Mouse (Mus musculus): Measurements from ENCODE around the gene Chka.

The Chka gene

GRCm38 (mm10) chr19:3889096-3889495 is 37.5 kb downstream of the Chka start:
- no peak for DNase-seq (ENCODE audit: low spot score in 2 of 2)

DNA sequence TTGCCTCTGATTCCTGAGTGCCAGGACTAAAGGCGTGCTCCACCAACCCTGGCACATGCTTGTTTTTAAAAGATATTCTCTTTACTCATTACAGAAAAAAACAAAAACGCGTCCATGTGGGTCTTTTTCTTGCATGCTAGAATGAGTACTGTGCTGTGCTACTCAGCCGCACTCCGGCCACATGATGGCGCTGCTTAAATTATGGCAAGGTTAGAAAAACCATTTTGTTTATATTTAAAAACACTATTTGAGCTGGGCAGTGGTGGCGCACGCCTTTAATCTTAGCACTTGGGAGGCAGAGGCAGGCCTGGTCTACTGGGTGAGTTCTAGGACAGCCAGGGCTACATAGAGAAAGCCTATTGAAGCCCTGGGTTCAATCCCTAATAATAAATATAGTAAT is 38.6 kb downstream of the Chka start:
- DNase-seq (ENCODE audit: low spot score in 2 of 2): no peak

- DNase-seq (ENCODE audit: low spot score in 2 of 2): no peak
These were observed 42.1 kb downstream of the Chka start for GRCm38 (mm10) chr19:3893545-3894116.

- DNase-seq (ENCODE audit: low spot score in 2 of 2): no peak
These were observed 42.7 kb downstream of the Chka start for GRCm38 (mm10) chr19:3894294-3894693.

DNA sequence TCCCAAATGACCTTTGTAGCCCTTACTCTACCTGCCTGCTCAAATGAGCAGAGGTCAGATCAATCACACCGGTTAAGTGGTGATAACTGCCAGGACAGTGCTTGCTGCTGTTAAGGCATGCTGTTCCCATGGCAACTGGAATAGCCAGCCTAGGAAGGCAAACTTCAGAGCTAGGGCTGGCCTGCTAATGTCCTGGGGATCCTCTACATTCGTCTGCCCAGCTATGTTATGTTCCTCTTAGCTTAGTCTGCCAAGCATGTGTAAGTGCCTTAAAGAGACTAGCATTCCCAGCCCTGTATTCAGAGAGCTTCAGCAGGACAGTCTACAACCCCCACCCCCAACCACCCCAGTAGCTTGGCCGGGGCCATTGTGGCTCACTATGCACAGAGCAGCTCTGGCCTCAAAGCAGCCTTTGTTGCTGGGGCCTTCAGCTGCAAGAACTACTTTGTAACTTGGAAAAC is 43.6 kb downstream of the Chka start:
- peak in 1 of 2 experiments; percentile 24 for DNase-seq (ENCODE audit: low spot score in 2 of 2)

DNA sequence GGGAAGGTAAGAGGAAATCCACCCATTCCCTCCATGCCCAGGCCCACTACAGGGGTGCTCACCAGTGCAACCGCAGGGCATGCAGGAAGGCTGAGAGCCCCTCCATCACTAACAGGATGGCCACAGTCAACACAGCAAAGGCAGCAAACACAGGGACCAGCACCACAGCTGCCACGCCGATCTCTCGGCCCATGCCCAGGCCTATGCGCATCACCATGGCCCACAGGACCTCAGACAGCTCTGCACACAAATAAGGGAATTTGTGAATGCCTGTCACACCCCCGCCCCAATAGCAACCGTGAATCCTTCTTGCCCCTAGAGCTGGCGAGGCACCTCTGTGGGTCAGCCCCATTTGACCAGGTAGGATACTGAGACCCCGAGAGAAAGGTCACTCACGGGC is 44.6 kb downstream of the Chka start:
- DNase-seq (ENCODE audit: low spot score in 2 of 2): peak in 1 of 2 experiments; percentile 10

GRCm38 (mm10) chr19:3897557-3897956 is 46.0 kb downstream of the Chka start:
- no peak for DNase-seq (ENCODE audit: low spot score in 2 of 2)

DNA sequence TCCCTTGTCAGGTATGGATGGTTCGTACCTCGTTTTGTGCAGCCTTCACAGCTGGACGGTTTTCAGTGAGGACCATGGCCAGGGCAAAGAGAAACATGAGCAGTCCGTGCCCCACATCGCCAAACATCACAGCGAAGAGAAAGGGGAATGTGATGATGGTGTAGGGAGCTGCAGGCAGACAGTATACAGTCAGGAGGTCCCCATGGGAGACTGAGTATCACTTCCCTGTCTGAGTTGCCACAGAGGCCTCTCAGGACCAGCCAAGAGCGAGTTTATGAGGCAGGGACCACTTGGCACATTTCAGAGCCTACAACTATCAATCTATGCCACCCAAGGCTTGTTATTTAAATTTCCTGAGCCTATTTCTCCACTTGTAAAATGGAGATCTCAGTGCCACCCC is 47.4 kb downstream of the Chka start:
- DNase-seq (ENCODE audit: low spot score in 2 of 2): no peak

GRCm38 (mm10) chr19:3899618-3900017 is 48.0 kb downstream of the Chka start:
- no peak for DNase-seq (ENCODE audit: low spot score in 2 of 2)

DNA sequence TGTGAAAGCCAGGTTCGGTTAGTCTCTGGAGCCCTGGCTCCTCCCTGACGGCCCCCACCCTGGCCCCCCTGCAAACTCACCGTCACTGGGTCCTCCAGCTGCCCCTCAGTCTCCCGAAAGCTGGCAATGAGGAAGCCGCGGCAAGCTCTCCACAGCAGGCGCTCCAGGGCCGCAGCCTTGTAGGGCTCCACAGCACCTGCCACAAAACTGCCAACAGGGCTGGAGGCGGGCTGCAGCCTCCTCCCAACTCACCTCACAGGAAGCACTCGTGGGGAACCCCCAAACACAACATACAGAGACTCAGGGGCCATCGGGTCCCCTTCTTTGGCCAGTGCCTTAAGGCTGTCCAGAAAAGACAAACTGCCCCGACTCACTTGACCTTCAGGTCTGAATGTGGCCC is 51.4 kb downstream of the Chka start:
- DNase-seq (ENCODE audit: low spot score in 2 of 2): no peak

- no peak for DNase-seq (ENCODE audit: low spot score in 2 of 2)
These were observed 52.2 kb downstream of the Chka start for GRCm38 (mm10) chr19:3903648-3904362.

- no peak for DNase-seq (ENCODE audit: low spot score in 2 of 2)
These were observed 52.7 kb downstream of the Chka start for GRCm38 (mm10) chr19:3904363-3904675.

GRCm38 (mm10) chr19:3905261-3905969 is 53.8 kb downstream of the Chka start:
- DNase-seq (ENCODE audit: low spot score in 2 of 2): no peak

DNA sequence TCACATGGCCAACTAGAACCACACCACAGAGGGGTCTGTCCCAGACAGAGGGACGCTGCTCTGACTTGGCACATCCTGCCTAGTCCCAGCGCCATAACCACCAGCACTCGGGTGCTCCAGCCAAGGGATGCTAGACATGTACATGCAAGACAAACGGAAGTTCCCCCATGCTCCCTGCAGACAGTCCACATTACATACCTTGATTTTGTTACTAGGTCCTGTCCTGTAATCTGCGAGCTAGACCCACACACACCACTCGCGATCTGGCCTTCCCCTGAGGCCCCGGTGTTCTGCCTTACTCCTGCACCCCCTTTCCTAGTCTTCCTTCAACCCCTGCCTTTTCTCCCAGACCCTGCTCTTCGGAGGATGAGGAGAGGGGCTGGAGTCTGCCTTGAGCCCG is 54.8 kb downstream of the Chka start:
- DNase-seq (ENCODE audit: low spot score in 2 of 2): no peak

DNA sequence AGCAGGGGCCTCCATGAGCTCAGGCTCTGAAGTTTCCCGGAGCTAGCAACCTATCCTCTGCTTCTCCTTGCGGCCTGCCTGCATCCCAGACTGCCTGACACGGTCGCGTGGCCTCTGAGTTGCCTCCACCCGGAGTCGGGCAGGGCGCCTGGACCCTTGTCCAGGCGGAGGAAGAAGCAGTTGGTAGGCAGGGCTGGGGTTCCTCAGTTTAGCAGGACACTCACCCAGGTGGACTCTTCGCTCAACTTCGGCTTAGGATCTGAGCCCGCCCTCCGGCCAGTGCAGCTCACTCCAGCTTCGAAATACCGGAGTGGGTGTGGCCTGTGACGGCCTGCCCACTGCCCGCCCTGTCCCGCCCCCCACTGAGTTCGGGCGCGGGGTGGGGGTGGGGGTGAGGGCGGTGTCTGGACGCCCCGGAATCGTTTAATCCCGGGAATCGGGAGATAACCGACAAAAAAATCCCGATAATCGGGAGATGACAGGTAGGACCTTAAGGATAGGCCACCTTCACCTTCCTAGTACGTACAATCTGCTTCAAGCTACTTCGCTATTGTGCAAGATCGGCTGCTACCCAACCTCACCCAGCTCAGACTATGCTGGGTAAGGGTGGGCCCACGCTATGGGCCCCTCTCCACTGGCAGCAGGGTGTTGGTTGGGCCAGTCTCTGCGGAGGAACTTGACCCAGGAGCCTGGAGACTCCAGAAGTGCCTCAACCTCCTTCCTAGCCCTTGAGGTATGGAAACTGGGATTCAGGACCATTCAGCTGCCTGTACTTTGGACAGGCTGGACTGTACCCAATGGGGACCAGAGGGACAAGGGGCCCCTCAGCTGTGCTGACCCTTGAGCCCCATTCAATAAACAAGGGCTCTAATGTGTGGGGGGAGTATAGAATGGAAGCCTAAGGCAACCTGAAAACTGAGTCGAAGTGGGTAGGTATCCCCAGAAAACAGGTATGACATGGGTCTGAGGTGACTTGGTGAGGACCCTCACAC is 55.5 kb downstream of the Chka start, which contains the start of gene Tcirg1:
Gene Tcirg1, minus strand, starts transcription at position 339 of the 992 bp plus-strand sequence.
- DNase-seq (ENCODE audit: low spot score in 2 of 2): peak in 1 of 2 experiments; percentile 55

- DNase-seq (ENCODE audit: low spot score in 2 of 2): no peak
These were observed 56.5 kb downstream of the Chka start for GRCm38 (mm10) chr19:3907876-3908660.

GRCm38 (mm10) chr19:3910206-3910605 is 58.6 kb downstream of the Chka start:
- DNase-seq (ENCODE audit: low spot score in 2 of 2): no peak

DNA sequence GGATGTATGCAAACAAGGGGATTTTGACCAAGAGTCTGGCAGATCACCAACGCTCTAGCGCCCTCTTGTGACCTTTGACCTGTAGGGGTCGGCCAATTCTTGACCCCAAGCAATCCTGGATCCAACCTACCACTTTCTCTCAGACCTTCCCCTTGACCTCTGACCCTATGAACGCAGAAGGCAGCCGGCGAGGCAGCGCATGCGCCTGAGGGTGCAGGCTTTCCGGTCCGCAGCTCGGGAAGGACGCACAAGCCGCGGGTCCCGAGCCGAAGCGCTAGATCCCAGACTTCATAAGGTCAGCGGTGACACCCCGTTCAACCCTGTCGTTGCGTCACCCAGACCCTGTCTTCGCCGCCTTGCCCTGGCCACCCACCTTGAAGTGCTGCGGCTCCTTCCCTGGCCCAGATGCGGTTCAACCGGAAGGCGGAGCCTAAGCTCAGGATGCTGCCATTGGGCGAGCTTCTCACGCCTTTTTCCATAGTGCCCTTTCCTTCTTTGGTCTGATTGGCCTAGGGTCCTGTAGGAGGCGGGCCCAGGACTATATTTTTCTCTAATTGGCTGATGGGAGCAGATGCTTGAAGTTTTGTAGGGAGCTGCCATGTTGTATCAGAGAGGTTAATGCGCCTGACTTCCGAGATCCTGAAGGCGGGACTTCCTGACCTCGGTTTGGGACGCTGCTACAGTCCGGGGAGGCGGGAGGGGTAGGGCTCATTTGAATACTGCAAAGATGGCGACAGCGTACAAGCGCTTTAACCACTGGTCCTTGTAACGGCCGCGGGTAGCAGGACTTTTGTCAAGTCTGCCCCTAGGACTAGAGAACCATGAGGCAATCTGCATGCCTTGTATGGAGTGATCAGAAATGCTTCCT is 61.0 kb downstream of the Chka start, which contains the start of gene Ndufs8:
Gene Ndufs8, minus strand, starts transcription at position 438 of the 868 bp plus-strand sequence.
- DNase-seq (ENCODE audit: low spot score in 2 of 2): peak; percentile 88 to 96

GRCm38 (mm10) chr19:3913692-3914091 is 62.1 kb downstream of the Chka start:
- no peak for DNase-seq (ENCODE audit: low spot score in 2 of 2)

DNA sequence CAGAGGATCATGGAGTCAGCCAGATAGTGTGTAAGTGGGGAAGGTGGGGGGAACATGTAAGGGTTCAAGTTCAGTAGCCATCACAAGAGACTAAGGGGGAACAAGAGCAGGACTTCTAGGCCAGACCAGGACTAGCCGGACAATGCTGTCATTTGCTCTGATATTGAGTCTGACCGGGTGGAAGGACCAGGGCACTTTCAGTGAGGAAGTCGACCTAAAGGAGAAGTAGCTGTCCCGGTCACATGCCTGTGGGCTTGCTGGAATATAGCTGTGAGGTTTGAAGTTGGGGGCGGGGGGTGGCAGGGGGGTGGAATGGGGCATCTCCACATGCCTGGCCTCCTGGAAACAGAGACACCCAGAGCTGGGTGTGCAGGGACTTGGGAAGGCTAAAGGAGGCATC is 63.0 kb downstream of the Chka start:
- no peak for DNase-seq (ENCODE audit: low spot score in 2 of 2)

All from frontal cortex, postnatal 14 days (tissue).